Mouse (Mus musculus) B cell, adult 67 days (primary cell): ENCODE measurements around the gene Baat. TPM values are rescaled to one million over a fixed set of nuclear protein-coding genes. Genes with fewer than 3 reads are reported as not detected.

Experiments
- total RNA-seq, 2 experiments: library from RNA; stranded (reverse); gene quantifications; 4 replicates each; pipeline ENCODE4 v1.2.4; 2023

Gene Baat
- total RNA-seq: not detected

DNA sequence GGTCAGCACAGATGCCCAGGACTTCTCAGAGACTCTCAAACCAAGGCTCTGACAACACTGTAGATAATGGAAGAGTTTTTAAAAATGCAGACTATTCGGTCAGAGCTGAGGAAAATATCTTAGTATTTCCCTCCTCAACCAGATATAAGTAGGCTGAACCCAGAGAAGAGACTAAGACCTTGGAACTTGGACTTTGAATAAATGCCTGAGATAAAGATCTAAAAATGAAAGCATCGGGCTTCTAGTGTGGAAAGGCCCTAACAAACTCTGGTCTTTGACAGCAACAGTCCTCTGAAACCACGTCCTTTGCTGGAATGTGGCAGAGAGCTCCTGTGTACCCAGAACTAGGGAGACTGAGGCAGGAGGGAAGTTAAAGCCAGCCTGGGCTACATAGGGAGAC, at the start of gene Baat:
Baat (minus strand) TSS at position 172 of the 400 bp plus-strand sequence.

GRCm38 (mm10) chr4:49549383-49549782, 43.0 kb upstream of the Baat start, which contains the start of gene Aldob:
Aldob (minus strand) TSS chr4:49549546.

DNA sequence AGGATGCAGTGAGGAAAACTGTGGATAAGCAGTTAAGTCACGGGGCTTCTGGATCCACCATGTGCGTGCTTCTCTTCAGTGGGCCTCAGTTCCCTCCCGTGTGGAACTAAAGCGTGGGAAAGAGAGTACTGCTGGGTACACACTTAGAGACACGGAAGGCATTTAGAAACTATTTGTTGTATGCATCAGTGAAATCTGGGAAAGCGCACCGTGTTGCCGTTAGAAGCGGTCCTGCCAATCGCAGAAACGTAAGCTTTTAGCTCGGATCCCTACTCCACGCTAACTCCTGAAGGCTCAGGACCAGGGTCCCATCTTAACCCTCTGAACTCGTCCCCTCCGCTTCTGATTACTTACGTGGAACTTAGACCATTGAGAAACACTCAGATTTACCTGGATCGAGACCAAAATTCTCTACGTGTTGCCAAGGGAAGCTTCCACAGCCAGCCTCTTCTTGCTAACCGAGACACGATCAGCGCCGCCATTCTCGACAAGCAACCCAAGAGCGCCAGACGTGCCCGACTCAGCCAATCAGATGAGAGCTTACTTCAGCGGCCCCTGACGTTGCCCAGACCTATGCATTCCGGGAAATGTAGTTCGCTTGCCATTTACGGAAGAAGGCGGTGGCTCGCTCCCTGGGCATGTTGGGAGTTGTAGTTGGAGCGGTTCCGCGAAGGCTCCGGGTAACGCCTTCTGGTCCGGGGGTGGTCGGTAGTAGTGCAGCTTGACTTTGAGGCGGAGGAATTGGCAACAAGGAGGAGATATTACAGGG, 14.4 kb upstream of the Baat start, which contains the start of the genes Mrpl50 and Zfp189:
Mrpl50 (minus strand) TSS at position 522 of the 769 bp plus-strand sequence.
Zfp189 (plus strand) TSS at position 605 of the 769 bp plus-strand sequence.

DNA sequence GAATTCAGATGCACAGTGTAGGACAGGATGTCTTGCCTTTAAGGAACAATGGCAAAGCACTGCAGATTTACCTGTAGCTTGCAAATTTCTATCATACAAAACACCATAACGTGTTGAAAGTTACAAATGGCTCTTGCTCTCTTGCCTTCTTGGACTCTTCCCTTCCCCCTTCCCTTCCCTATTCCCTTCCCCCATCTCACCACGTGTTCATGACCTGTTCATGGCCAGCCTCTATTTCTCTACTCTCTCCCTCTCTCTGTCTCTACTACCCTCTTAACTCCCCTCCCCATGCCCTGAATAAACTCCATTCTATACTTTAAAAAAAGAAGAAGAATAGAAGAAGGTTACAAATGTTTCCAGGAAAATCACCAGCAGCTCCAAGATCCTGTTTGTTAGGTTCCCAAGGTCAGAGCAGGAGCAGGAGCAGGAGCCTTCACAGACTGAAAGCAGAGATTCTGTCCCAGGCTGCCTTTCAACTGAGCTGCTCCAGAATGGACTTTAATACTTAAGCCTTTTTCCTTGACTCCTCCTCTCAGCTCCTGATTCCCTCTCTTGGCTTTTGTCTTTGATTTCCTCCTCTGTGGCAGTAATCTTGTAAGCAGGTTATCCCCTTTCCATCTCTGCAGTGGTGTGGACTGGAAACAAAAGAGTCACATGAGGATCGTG, 32.8 kb downstream of the Baat start, which contains the start of gene Acnat1:
Acnat1 (minus strand) TSS at position 478 of the 666 bp plus-strand sequence.

Other genes starting within 250 kb of the Baat start
- not detected for gene Acnat2, start 98.4 kb downstream of the Baat start, total RNA-seq
- not detected for gene Acnat1, start 32.6 kb downstream of the Baat start, total RNA-seq
- 10 to 100 TPM; 12.3 to 14.1 TPM for gene Mrpl50, start 14.5 kb upstream of the Baat start, total RNA-seq
- 1 to 10 TPM; 6.9 to 7.1 TPM for gene Zfp189, start 14.6 kb upstream of the Baat start, total RNA-seq
- not detected for gene Aldob, start 43.0 kb upstream of the Baat start, total RNA-seq
- not detected for gene Tmem246, start 91.3 kb upstream of the Baat start, total RNA-seq
- gene Rnf20, start 125.4 kb upstream of the Baat start, total RNA-seq: 100 to 1,000 TPM; 154 to 155 TPM
- gene Ppp3r2, start 175.5 kb upstream of the Baat start, total RNA-seq: not detected